Mouse (Mus musculus): ENCODE measurements at regions not wholly inside any gene's neighbourhood (a gene's known extent, or its start where the extent isn't known, plus 50 kb on each side); places are given as distances from the start of the nearest gene placed in this dataset.

- no peak for TF ChIP-seq CTCF (conservative IDR thresholded peaks at IDR 0.05 in 1 of 2, IDR thresholded peaks at IDR 0.05 in 1 of 2; ENCODE audit: low read depth in 2 of 2, low read length in 2 of 2)
- no peak for TF ChIP-seq TCF12 (IDR thresholded peaks at IDR 0.05; ENCODE audit: low read depth, low read length)
- no peak for TF ChIP-seq MAFK (IDR thresholded peaks at IDR 0.05; ENCODE audit: insufficient replicate concordance, low read length)
- TF ChIP-seq RAD21 (IDR thresholded peaks at IDR 0.05; ENCODE audit: low read depth, low read length), result no peak
- no peak for TF ChIP-seq E2F4 (IDR thresholded peaks at IDR 0.05; ENCODE audit: insufficient replicate concordance, low read depth, low read length)
- TF ChIP-seq EP300 (IDR thresholded peaks at IDR 0.05; ENCODE audit: low read length), result no peak
- TF ChIP-seq ZC3H11A (IDR thresholded peaks at IDR 0.05; ENCODE audit: low read depth, low read length), result no peak
- no peak for TF ChIP-seq JUND (conservative IDR thresholded peaks at IDR 0.05; ENCODE audit: low read depth, low read length)
- no peak for TF ChIP-seq BHLHE40 (IDR thresholded peaks at IDR 0.05; ENCODE audit: low read depth, low read length)
- TF ChIP-seq POLR2A (IDR thresholded peaks at IDR 0.05; ENCODE audit: low read depth, low read length), result no peak
- TF ChIP-seq MEF2A (IDR thresholded peaks at IDR 0.05; ENCODE audit: borderline replicate concordance, low read depth, low read length), result no peak
- TF ChIP-seq USF2 (conservative IDR thresholded peaks at IDR 0.05; ENCODE audit: low read depth, low read length), result no peak
- TF ChIP-seq ZNF384 (IDR thresholded peaks at IDR 0.05; ENCODE audit: low read depth, low read length), result no peak
Measured at GRCm38 (mm10) chr3:42935418-42935817, 1193.0 kb downstream of the D3Ertd751e start.
